Mouse (Mus musculus): ENCODE measurements around the gene Cyp2c23. TPM values are rescaled to one million over a fixed set of nuclear protein-coding genes. Genes with fewer than 3 reads are reported as not detected.
A peak's percentile ranks its signal among the peaks of the same experiment; 100 is the strongest.

Gene Cyp2c23
- polyA plus RNA-seq, 1 experiment from 2014 or later = 9.4 TPM

GRCm38 (mm10) chr19:44023066-44023465, 5.9 kb downstream of the Cyp2c23 start:
- H3K4me2 ChIP-seq = no peak overlapping the region
- H3K9ac ChIP-seq = no peak overlapping the region
- no peak overlapping the region for H3K4me3 ChIP-seq (replicated peaks)
- no peaks in the 10 kb centered on the region for H3K9me3 ChIP-seq (replicated peaks)
- ATAC-seq (ENCODE audit: low read depth) = no peak
- no peak for DNase-seq
- 59% methylated on average over 5 of the region's 5 CpGs for WGBS (ENCODE audit: insufficient replicate concordance)
- no peak overlapping the region for H3K27ac ChIP-seq
- no peaks in the 10 kb centered on the region for H3K4me1 ChIP-seq (replicated peaks)
- no peaks in the 10 kb centered on the region for H3K27me3 ChIP-seq
- no peaks in the 10 kb centered on the region for H3K36me3 ChIP-seq

GRCm38 (mm10) chr19:44021502-44021901, 7.5 kb downstream of the Cyp2c23 start:
- H3K4me1 ChIP-seq (replicated peaks) = no peaks in the 10 kb centered on the region
- H3K4me3 ChIP-seq (replicated peaks) = no peak overlapping the region
- ATAC-seq (ENCODE audit: low read depth) = peak; percentile 64
- no peaks in the 10 kb centered on the region for H3K27me3 ChIP-seq
- peak overlapping the region; percentile 53; the same call in 1 of the 2 replicates for H3K27ac ChIP-seq
- no peak overlapping the region for H3K9ac ChIP-seq
- DNase-seq = no peak
- H3K9me3 ChIP-seq (replicated peaks) = no peaks in the 10 kb centered on the region
- H3K4me2 ChIP-seq = no peak overlapping the region
- no peaks in the 10 kb centered on the region for H3K36me3 ChIP-seq
- WGBS (ENCODE audit: insufficient replicate concordance) = 59% methylated on average over 4 of the region's 4 CpGs

GRCm38 (mm10) chr19:44019739-44020138, 9.3 kb downstream of the Cyp2c23 start:
- Histone ChIP-seq H3K36me3 (no peaks in the 10 kb centered on the region), H3K9me3 (replicated peaks) (no peaks in the 10 kb centered on the region), H3K4me3 (replicated peaks) (no peak overlapping the region), H3K27me3 (no peaks in the 10 kb centered on the region), H3K4me2 (no peak overlapping the region), H3K4me1 (replicated peaks) (no peaks in the 10 kb centered on the region), H3K9ac (no peak overlapping the region), H3K27ac (no peak overlapping the region)
- WGBS (ENCODE audit: insufficient replicate concordance) = 47% methylated on average over 7 of the region's 7 CpGs
- ATAC-seq (ENCODE audit: low read depth) = no peak
- DNase-seq = no peak

DNA sequence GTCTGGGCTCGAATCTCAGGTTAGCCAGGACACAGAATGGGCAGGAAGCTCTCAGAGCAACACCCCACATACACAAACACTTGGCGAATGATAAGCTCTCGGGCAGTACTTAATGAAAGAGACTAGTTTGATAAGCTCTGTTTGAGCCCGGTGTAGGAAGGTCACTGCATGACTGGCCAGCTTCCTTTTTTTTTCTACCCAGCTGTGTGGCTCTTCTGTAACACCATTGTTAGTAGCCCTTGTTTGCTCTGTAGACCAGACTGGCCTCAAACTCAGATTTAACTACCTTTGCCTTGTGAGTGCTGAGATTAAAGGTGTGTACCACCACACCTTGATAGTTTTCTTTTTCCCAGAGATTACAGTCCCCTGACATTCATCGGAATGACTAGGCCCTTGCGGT, 15.1 kb downstream of the Cyp2c23 start:
- no peak overlapping the region for H3K9ac ChIP-seq
- no peak overlapping the region for H3K27ac ChIP-seq
- DNase-seq = no peak
- WGBS (ENCODE audit: insufficient replicate concordance) = 41% methylated on average over 6 of the region's 6 CpGs
- H3K4me1 ChIP-seq (replicated peaks) = no peaks in the 10 kb centered on the region
- H3K9me3 ChIP-seq (replicated peaks) = no peaks in the 10 kb centered on the region
- no peaks in the 10 kb centered on the region for H3K27me3 ChIP-seq
- H3K4me3 ChIP-seq (replicated peaks) = no peak overlapping the region
- no peaks in the 10 kb centered on the region for H3K36me3 ChIP-seq
- no peak for ATAC-seq (ENCODE audit: low read depth)
- no peak overlapping the region for H3K4me2 ChIP-seq

GRCm38 (mm10) chr19:44008784-44009183, 20.2 kb downstream of the Cyp2c23 start:
- WGBS (ENCODE audit: insufficient replicate concordance) = 53% methylated on average over 15 of the region's 15 CpGs
- Histone ChIP-seq H3K9me3 (replicated peaks) (no peaks in the 10 kb centered on the region), H3K4me2 (no peak overlapping the region), H3K27ac (no peak overlapping the region), H3K9ac (no peak overlapping the region), H3K4me3 (replicated peaks) (no peak overlapping the region), H3K36me3 (no peaks in the 10 kb centered on the region), H3K27me3 (no peaks in the 10 kb centered on the region), H3K4me1 (replicated peaks) (no peaks in the 10 kb centered on the region)
- ATAC-seq (ENCODE audit: low read depth) (no peak), DNase-seq (no peak)

DNA sequence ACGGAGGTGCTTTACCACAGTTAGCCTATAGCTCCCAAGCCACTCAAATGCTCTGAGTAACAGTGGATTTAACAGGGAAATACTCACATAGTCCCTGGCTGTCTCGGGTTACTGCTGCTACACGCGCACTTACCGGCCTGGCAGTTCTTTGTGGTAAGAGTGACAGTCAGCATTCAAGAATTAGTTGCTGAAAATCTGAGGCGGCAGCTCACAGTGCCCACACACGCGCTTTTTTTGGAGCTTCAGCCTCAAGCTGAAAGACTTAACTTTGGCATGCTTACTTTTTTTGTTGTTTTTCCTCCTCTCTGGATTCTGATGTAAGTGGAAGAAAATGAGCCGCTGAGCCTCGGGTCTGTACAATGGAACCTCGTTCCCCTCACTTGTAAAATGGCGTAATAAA, 21.8 kb downstream of the Cyp2c23 start:
- ATAC-seq (ENCODE audit: low read depth) = no peak
- Histone ChIP-seq H3K9ac (no peak overlapping the region), H3K4me1 (replicated peaks) (no peaks in the 10 kb centered on the region), H3K36me3 (no peaks in the 10 kb centered on the region), H3K9me3 (replicated peaks) (no peaks in the 10 kb centered on the region), H3K27ac (no peak overlapping the region), H3K4me3 (replicated peaks) (no peak overlapping the region), H3K27me3 (no peaks in the 10 kb centered on the region), H3K4me2 (no peak overlapping the region)
- 70% methylated on average over 12 of the region's 12 CpGs for WGBS (ENCODE audit: insufficient replicate concordance)
- no peak for DNase-seq

GRCm38 (mm10) chr19:44005025-44005424, 24.0 kb downstream of the Cyp2c23 start:
- no peak overlapping the region for H3K27ac ChIP-seq
- WGBS (ENCODE audit: insufficient replicate concordance) = 52% methylated on average over 4 of the region's 4 CpGs

GRCm38 (mm10) chr19:44004261-44004660, 24.7 kb downstream of the Cyp2c23 start:
- Histone ChIP-seq H3K36me3 (no peaks in the 10 kb centered on the region), H3K27me3 (peaks cover 7% of the 10 kb centered on the region), H3K27ac (no peak overlapping the region), H3K4me2 (no peak overlapping the region), H3K9ac (no peak overlapping the region), H3K4me3 (replicated peaks) (no peak overlapping the region), H3K9me3 (replicated peaks) (no peaks in the 10 kb centered on the region), H3K4me1 (replicated peaks) (no peaks in the 10 kb centered on the region)
- DNase-seq = no peak
- ATAC-seq (ENCODE audit: low read depth) = no peak
- WGBS (ENCODE audit: insufficient replicate concordance) = 66% methylated on average over 2 of the region's 2 CpGs

More at GRCm38 (mm10) chr19:44005025-44005424, 24.0 kb downstream of the Cyp2c23 start:
- Histone ChIP-seq H3K4me2 (no peak overlapping the region), H3K4me3 (replicated peaks) (no peak overlapping the region), H3K9ac (no peak overlapping the region), H3K4me1 (replicated peaks) (no peaks in the 10 kb centered on the region), H3K9me3 (replicated peaks) (no peaks in the 10 kb centered on the region), H3K27me3 (peaks cover 7% of the 10 kb centered on the region), H3K36me3 (no peaks in the 10 kb centered on the region)
- DNase-seq (no peak), ATAC-seq (ENCODE audit: low read depth) (no peak)

- no peaks in the 10 kb centered on the region for H3K9me3 ChIP-seq (replicated peaks)
- DNase-seq (no peak), ATAC-seq (ENCODE audit: low read depth) (no peak)
- no peak overlapping the region for H3K9ac ChIP-seq
- H3K4me2 ChIP-seq = no peak overlapping the region
- H3K36me3 ChIP-seq = no peaks in the 10 kb centered on the region
- no peak overlapping the region for H3K4me3 ChIP-seq (replicated peaks)
- no peak overlapping the region for H3K27ac ChIP-seq
- 53% methylated on average over 5 of the region's 5 CpGs for WGBS (ENCODE audit: insufficient replicate concordance)
- peaks cover 7% of the 10 kb centered on the region for H3K27me3 ChIP-seq
- peaks cover 6% of the 10 kb centered on the region; the same call in 1 of the 2 replicates for H3K4me1 ChIP-seq (replicated peaks)
Measured at GRCm38 (mm10) chr19:44000720-44001119, 28.3 kb downstream of the Cyp2c23 start.

GRCm38 (mm10) chr19:44000061-44000460, 28.9 kb downstream of the Cyp2c23 start:
- no peak overlapping the region for H3K4me3 ChIP-seq (replicated peaks)
- H3K4me2 ChIP-seq = no peak overlapping the region
- WGBS (ENCODE audit: insufficient replicate concordance) = 41% methylated on average over 1 of the region's 1 CpGs
- H3K27ac ChIP-seq = peak overlapping the region; percentile 66
- ATAC-seq (ENCODE audit: low read depth) = no peak
- no peak for DNase-seq
- peaks cover 8% of the 10 kb centered on the region; the same call in 1 of the 2 replicates for H3K4me1 ChIP-seq (replicated peaks)
- no peaks in the 10 kb centered on the region for H3K36me3 ChIP-seq
- H3K9ac ChIP-seq = no peak overlapping the region
- H3K9me3 ChIP-seq (replicated peaks) = no peaks in the 10 kb centered on the region
- peaks cover 7% of the 10 kb centered on the region for H3K27me3 ChIP-seq

DNA sequence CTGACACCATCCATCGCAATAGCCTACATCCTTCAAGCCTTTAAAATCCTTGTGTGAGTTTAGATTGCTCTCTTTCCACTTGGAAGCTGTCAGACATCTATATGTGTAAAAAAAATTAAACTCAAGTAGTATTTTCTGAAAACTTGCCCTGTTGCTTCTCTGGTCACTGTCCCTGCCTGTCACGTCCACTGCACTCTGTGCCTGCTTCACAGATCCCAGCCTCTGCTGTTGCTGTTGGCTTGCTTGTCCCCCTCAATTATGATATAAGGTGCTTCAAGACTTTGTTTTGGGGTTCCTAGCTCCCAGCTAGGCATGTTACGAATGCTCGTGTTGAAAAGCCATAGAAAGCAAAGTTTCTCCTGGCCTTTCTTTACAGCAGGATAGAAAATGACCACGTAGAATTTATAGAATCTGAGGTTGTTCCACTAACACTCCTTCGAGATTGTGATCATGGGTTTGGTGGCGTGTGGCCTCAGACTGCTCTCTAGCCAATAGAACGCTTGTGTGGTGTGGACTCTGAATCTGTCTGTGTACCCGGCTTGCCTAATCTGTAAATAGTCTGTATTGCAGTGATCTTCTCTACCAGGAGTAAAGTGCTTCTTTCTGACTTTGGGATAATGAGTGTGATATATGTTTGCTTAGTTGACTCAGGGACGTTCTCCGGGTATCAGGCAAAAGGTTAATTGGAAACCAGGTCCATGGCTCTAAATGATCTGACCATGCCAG, 30.0 kb downstream of the Cyp2c23 start:
- H3K27ac ChIP-seq = peak overlapping the region; percentile 71
- H3K27me3 ChIP-seq = peaks cover 7% of the 10 kb centered on the region
- no peaks in the 10 kb centered on the region for H3K36me3 ChIP-seq
- no peak overlapping the region for H3K4me3 ChIP-seq (replicated peaks)
- H3K9ac ChIP-seq = no peak overlapping the region
- WGBS (ENCODE audit: insufficient replicate concordance) = 57% methylated on average over 11 of the region's 11 CpGs
- peaks cover 8% of the 10 kb centered on the region; the same call in 1 of the 2 replicates for H3K4me1 ChIP-seq (replicated peaks)
- ATAC-seq (ENCODE audit: low read depth) (peak; percentile 68), DNase-seq (no peak)
- H3K4me2 ChIP-seq = no peak overlapping the region
- no peaks in the 10 kb centered on the region for H3K9me3 ChIP-seq (replicated peaks)

GRCm38 (mm10) chr19:43998101-43998500, 30.9 kb downstream of the Cyp2c23 start:
- H3K9me3 ChIP-seq (replicated peaks) = no peaks in the 10 kb centered on the region
- H3K36me3 ChIP-seq = no peaks in the 10 kb centered on the region
- no peak overlapping the region for H3K9ac ChIP-seq
- WGBS (ENCODE audit: insufficient replicate concordance) = 67% methylated on average over 10 of the region's 10 CpGs
- DNase-seq (no peak), ATAC-seq (ENCODE audit: low read depth) (no peak)
- H3K27me3 ChIP-seq = peaks cover 7% of the 10 kb centered on the region
- peaks cover 8% of the 10 kb centered on the region; the same call in 1 of the 2 replicates for H3K4me1 ChIP-seq (replicated peaks)
- peak overlapping the region; percentile 71; the same call in 1 of the 2 replicates for H3K27ac ChIP-seq
- no peak overlapping the region for H3K4me3 ChIP-seq (replicated peaks)
- no peak overlapping the region for H3K4me2 ChIP-seq

Data from liver, embryonic 13.5 days (tissue).